Mouse (Mus musculus) stomach, postnatal 0 days (tissue): ENCODE data around the gene Slco2b1. TPM values are rescaled to one million over a fixed set of nuclear protein-coding genes. Genes with fewer than 3 reads are reported as not detected.

Experiments used
- ATAC-seq: fragments of 200-750 bp; cut with Nextera tagmentation; 2 replicates; pipeline ENCODE4 v1.8.0; 2017; ENCODE audit not compliant: low FRiP score, low TSS enrichment
- DNase-seq: peaks from one replicate; pipeline ENCODE4 v3.0.0-alpha.2; 2016; ENCODE audit warnings: low spot score
- H3K27ac ChIP-seq: fragments of 300-500 bp; sonication (generic); replicated peaks from 2 replicates; pipeline ENCODE4 v1.5.1; 2014; ENCODE audit warnings: mild to moderate bottlenecking, control low read depth
- H3K27me3 ChIP-seq: fragments of 300-500 bp; sonication (generic); 2 replicates; pipeline ENCODE4 v1.6.1; 2014; ENCODE audit warnings: low read length; ENCODE audit not compliant: control insufficient read depth, insufficient read depth
- H3K36me3 ChIP-seq: fragments of 300-500 bp; sonication (generic); 2 replicates; pipeline ENCODE4 v1.6.1; 2014; ENCODE audit warnings: low read length, mixed read lengths; ENCODE audit not compliant: control insufficient read depth, insufficient read depth
- H3K4me1 ChIP-seq: fragments of 300-500 bp; sonication (generic); replicated peaks from 2 replicates; pipeline ENCODE4 v1.6.1; 2014; ENCODE audit warnings: antibody characterized with exemption; ENCODE audit not compliant: control insufficient read depth, insufficient read depth
- H3K4me2 ChIP-seq: fragments of 300-500 bp; sonication (generic); replicated peaks from 2 replicates; pipeline ENCODE4 v1.6.1; 2014; ENCODE audit warnings: low read depth, mild to moderate bottlenecking, control low read depth, moderate library complexity
- H3K4me3 ChIP-seq: fragments of 300-500 bp; sonication (generic); 2 replicates; pipeline ENCODE4 v1.5.1; 2014; ENCODE audit warnings: low read depth, low read length, control low read depth
- H3K9ac ChIP-seq: fragments of 300-500 bp; sonication (generic); 2 replicates; pipeline ENCODE4 v1.6.1; 2014; ENCODE audit warnings: mild to moderate bottlenecking, low read length, control low read depth, mixed read lengths
- H3K9me3 ChIP-seq: fragments of 300-500 bp; sonication (generic); 2 replicates; pipeline ENCODE4 v1.6.1; 2016; ENCODE audit warnings: low read length; ENCODE audit not compliant: control insufficient read depth
- CTCF ChIP-seq: IDR thresholded peaks from 2 replicates; pipeline ENCODE4 v1.5.1; 2016; ENCODE audit warnings: antibody characterized with exemption, low read depth, mild to moderate bottlenecking, moderate library complexity
- EP300 ChIP-seq: optimal IDR thresholded peaks from 2 replicates; pipeline ENCODE3; 2016; ENCODE audit warnings: antibody characterized with exemption
- WGBS: fragments of 180-500 bp; shearing (Covaris S2); extraction: QIAGEN DNeasy Blood & Tissue Kit; methylation state at CpG from one replicate; pipeline ENCODE4 v1.1.7; 2014; 5-methylcytosine and 5-hydroxymethylcytosine counted together
- polyA plus RNA-seq: library from polyadenylated mRNA; unstranded; fragments of >200 nt; fragmentation: Nextera tagmentation; extraction: Ambion mirVana; gene quantifications from 2 replicates; pipeline ENCODE4 v1.2.1, GENCODE M21; 2015

The Slco2b1 gene
- polyA plus RNA-seq, 1 experiment from 2014 or later, result 2.1 TPM

- ATAC-seq (no peak), DNase-seq (no peak)
- no peak overlapping the region for H3K9ac ChIP-seq
- H3K4me1 ChIP-seq, result no peaks in the 10 kb centered on the region
- H3K36me3 ChIP-seq, result no peaks in the 10 kb centered on the region
- no peaks in the 10 kb centered on the region for H3K9me3 ChIP-seq
- WGBS, result 82% methylated on average over 9 of the region's 9 CpGs
- H3K27me3 ChIP-seq, result no peaks in the 10 kb centered on the region
- TF ChIP-seq EP300 (no peak), CTCF (no peak)
- H3K4me3 ChIP-seq, result no peak overlapping the region
- no peak overlapping the region for H3K4me2 ChIP-seq
- H3K27ac ChIP-seq, result no peak overlapping the region
Measured at GRCm38 (mm10) chr7:99661071-99661470, 50.1 kb downstream of the Slco2b1 start.

GRCm38 (mm10) chr7:99659379-99660029 is 51.6 kb downstream of the Slco2b1 start:
- H3K36me3 ChIP-seq, result no peaks in the 10 kb centered on the region
- ATAC-seq (peak; percentile 65; the same call in 1 of the 2 replicates), DNase-seq (peak; percentile 76)
- H3K9ac ChIP-seq, result no peak overlapping the region
- H3K4me2 ChIP-seq, result no peak overlapping the region
- no peaks in the 10 kb centered on the region for H3K27me3 ChIP-seq
- H3K9me3 ChIP-seq, result no peaks in the 10 kb centered on the region
- H3K4me1 ChIP-seq, result no peaks in the 10 kb centered on the region
- H3K27ac ChIP-seq, result no peak overlapping the region
- WGBS, result 42% methylated on average over 12 of the region's 12 CpGs
- TF ChIP-seq CTCF (peak; percentile 92), EP300 (no peak)
- H3K4me3 ChIP-seq, result no peak overlapping the region

- Histone ChIP-seq H3K4me2 (no peak overlapping the region), H3K4me1 (no peaks in the 10 kb centered on the region), H3K27ac (no peak overlapping the region), H3K36me3 (no peaks in the 10 kb centered on the region), H3K4me3 (no peak overlapping the region), H3K9ac (no peak overlapping the region), H3K9me3 (no peaks in the 10 kb centered on the region), H3K27me3 (no peaks in the 10 kb centered on the region)
- WGBS, result 69% methylated on average over 11 of the region's 11 CpGs
- TF ChIP-seq EP300 (no peak), CTCF (no peak)
- DNase-seq (no peak), ATAC-seq (no peak)
Measured at GRCm38 (mm10) chr7:99654244-99654643, 56.9 kb downstream of the Slco2b1 start.

GRCm38 (mm10) chr7:99649585-99649984 is 61.6 kb downstream of the Slco2b1 start:
- H3K4me2 ChIP-seq, result no peak overlapping the region
- 69% methylated on average over 4 of the region's 4 CpGs for WGBS
- no peaks in the 10 kb centered on the region for H3K36me3 ChIP-seq
- no peak for TF ChIP-seq EP300
- TF ChIP-seq CTCF, result no peak
- no peak overlapping the region for H3K4me3 ChIP-seq
- no peak overlapping the region for H3K9ac ChIP-seq
- no peak for DNase-seq
- no peaks in the 10 kb centered on the region for H3K4me1 ChIP-seq
- H3K27ac ChIP-seq, result no peak overlapping the region
- H3K9me3 ChIP-seq, result no peaks in the 10 kb centered on the region
- no peak for ATAC-seq
- no peaks in the 10 kb centered on the region for H3K27me3 ChIP-seq

- WGBS, result 4% methylated on average over 6 of the region's 6 CpGs
- H3K4me1 ChIP-seq, result no peaks in the 10 kb centered on the region
- no peak overlapping the region for H3K27ac ChIP-seq
- H3K4me3 ChIP-seq, result no peak overlapping the region
- no peaks in the 10 kb centered on the region for H3K9me3 ChIP-seq
- H3K4me2 ChIP-seq, result no peak overlapping the region
- 0 out of 2 replicates have a peak, but pooled peaks have one; percentile 49 for ATAC-seq
- no peaks in the 10 kb centered on the region for H3K27me3 ChIP-seq
- DNase-seq, result peak; percentile 70
- TF ChIP-seq EP300 (no peak), CTCF (peak; percentile 35)
- H3K36me3 ChIP-seq, result no peaks in the 10 kb centered on the region
- H3K9ac ChIP-seq, result no peak overlapping the region
Measured at GRCm38 (mm10) chr7:99648623-99649022, 62.5 kb downstream of the Slco2b1 start.

GRCm38 (mm10) chr7:99644701-99645100 is 66.4 kb downstream of the Slco2b1 start:
- DNase-seq, result no peak
- no peak overlapping the region for H3K4me2 ChIP-seq
- H3K27me3 ChIP-seq, result no peaks in the 10 kb centered on the region
- H3K4me3 ChIP-seq, result no peak overlapping the region
- H3K9me3 ChIP-seq, result no peaks in the 10 kb centered on the region
- H3K27ac ChIP-seq, result no peak overlapping the region
- ATAC-seq, result no peak
- WGBS, result 75% methylated on average over 7 of the region's 7 CpGs
- H3K9ac ChIP-seq, result no peak overlapping the region
- no peaks in the 10 kb centered on the region for H3K4me1 ChIP-seq
- TF ChIP-seq EP300 (no peak), CTCF (no peak)
- no peaks in the 10 kb centered on the region for H3K36me3 ChIP-seq
